Mouse (Mus musculus) C2C12 (cell line): Measurements from ENCODE around the gene Baz1a.

Experiments
- CTCF ChIP-seq: IDR thresholded peaks from one replicate; pipeline ENCODE4 v1.5.1; 2011; ENCODE audit not compliant: control insufficient read depth, insufficient read depth, insufficient read length
- MAX ChIP-seq: IDR thresholded peaks from one replicate; pipeline ENCODE4 v1.6.1; 2011; ENCODE audit warnings: mild to moderate bottlenecking, control low read depth
- MYOD1 ChIP-seq: IDR thresholded peaks from one replicate; pipeline ENCODE4 v1.6.1; 2011; ENCODE audit warnings: low read depth; ENCODE audit not compliant: control insufficient read depth, insufficient read length
- MYOG ChIP-seq: IDR thresholded peaks from one replicate; pipeline ENCODE4 v1.6.1; 2011; ENCODE audit not compliant: control insufficient read depth, insufficient read length; ENCODE audit errors: extremely low read depth
- USF1 ChIP-seq: IDR thresholded peaks from one replicate; pipeline ENCODE4 v1.6.1; 2011; ENCODE audit warnings: low read depth, mild to moderate bottlenecking, control low read depth, moderate library complexity

- TF ChIP-seq MYOD1: no peak
- no peak for TF ChIP-seq CTCF
- TF ChIP-seq MYOG: no peak
- no peak for TF ChIP-seq MAX
- TF ChIP-seq USF1: no peak
Measured at GRCm38 (mm10) chr12:54988323-54988850, 25.8 kb downstream of the Baz1a start.
